Mouse (Mus musculus) heart, postnatal 4 days (tissue): Measurements from ENCODE around the gene Slc7a6. TPM values are rescaled to one million over a fixed set of nuclear protein-coding genes. Genes with fewer than 3 reads are reported as not detected.
A peak's percentile ranks its signal among the peaks of the same experiment; 100 is the strongest.

Experiments
- DNase-seq: peaks from one replicate; pipeline ENCODE4 v3.0.0; 2021
- total RNA-seq, 2 experiments: library from RNA; stranded (reverse); gene quantifications; 2 replicates each; pipeline ENCODE4 v1.2.3; 2021

The Slc7a6 gene
- total RNA-seq: 10 to 100 TPM; 17.1 to 18.9 TPM

- DNase-seq: peak; percentile 85
These were observed at the start of gene Slc7a6 for GRCm38 (mm10) chr8:106168356-106169016. Gene Slc7a6 (plus strand): TSS chr8:106168857.

DNA sequence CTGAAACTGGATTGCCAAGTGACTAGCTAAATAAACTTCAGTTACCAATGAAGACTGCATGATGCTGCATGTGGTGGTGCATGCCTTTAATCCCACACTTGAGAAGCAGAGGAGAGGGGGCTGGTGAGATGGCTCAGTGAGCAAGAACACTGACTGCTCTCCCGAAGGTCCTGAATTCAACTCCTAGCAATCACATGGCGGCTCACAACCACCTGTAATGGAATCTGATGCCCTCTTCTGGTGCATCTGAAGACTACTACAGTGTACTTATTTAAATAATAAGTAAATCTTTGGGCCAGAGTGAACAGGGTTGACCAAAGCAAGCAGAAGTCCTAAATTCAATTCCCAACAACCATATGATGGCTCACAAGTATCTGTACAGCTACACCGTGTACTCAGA, 45.2 kb upstream of the Slc7a6 start:
- DNase-seq: no peak

GRCm38 (mm10) chr8:106126055-106126454, 42.6 kb upstream of the Slc7a6 start:
- DNase-seq: no peak

- DNase-seq: no peak
These were observed 41.6 kb upstream of the Slc7a6 start for GRCm38 (mm10) chr8:106127054-106127453.

DNA sequence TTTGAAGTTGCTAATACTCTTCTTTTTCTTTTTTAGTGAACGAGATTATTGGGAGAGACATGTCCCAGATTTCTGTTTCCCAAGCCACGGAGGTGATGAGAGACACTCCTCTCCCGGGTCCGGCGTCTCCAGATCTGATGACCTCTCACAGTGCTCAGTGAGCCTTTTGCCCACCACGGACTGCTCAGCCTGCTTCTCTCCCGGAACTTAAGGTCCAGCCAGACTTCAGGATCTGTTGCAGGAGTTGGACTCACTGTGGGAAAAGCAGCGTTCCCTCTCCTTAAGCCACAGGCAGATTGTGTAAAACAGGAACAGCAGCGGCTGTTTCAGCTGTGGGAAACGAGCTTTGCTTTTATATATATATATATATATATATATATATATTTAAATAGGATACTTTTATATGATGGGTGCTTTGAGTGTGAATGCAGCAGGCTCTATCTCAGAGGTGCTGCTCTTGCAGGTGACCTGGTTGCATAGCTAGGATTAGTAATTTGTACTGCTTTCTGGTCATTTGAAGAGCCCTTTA, 40.7 kb upstream of the Slc7a6 start:
- peak; percentile 19 for DNase-seq

DNA sequence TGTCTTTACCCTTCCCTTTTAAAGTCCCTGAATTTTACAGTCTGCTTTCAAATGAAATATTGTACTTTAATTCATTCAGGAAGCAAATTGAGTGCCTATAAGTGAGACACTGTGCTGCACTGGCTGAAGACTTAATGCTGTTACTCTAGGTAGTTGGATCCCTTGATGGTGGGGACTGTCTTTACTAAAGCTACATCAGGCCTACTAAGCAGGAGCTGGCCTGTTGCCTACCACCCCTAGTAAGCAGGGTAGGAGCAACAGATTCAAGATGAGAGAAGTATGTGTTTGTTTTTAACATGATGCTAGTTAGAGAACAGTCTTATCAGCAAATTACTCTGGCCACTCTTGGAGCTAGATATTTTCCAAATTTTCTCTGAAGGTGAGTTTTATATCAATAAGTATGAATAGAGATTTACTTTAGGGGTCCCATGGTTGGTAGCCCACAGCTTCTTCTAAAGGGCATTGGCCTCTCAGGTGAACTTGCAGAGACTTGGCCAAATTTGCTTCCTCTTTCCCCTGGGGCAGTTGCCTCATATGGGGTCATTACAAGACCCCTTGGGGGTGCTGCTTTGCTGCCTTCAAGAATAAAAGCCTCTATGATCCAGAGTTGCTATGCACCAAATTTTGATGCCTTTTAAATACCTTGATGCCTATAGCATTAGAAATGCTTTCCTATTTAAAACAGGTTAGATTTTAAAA, 39.3 kb upstream of the Slc7a6 start:
- no peak for DNase-seq

GRCm38 (mm10) chr8:106129997-106130396, 38.7 kb upstream of the Slc7a6 start:
- no peak for DNase-seq

GRCm38 (mm10) chr8:106130505-106130904, 38.2 kb upstream of the Slc7a6 start:
- no peak for DNase-seq

GRCm38 (mm10) chr8:106131021-106131420, 37.6 kb upstream of the Slc7a6 start:
- DNase-seq: no peak

DNA sequence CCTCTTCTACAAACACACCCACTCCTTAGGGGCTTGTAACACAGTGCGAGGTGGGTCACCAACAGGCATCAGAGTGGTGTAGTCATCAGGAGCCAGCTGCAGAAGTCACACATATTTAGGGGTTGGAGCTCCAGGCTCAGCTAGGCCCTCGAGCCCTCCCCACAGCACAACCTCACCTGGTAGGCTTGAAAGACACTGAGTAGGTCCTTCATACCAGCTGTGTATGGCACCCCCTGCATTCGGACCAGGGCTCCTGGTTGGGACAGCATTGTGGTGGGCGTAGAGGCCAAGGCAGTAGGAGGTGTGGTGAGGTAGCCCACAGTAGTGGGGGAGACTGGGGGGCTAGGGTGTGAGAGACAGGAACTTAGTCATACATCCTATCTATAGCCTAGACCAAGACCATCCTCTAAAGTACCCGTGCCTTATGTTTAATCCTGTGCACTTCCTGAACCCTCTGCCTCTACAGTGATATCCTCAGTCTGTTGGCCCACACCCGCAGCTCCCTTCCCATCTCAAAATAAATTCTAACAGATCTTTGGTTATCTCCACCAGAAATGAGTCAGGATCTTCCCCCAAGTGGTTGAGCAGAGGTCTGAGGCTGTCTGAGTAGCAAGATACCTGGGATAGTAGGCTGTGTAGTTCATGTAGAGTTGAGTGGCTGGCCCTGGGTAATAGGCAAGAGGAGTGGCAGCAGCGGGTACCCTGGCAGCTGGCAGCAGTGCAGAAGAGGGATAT, 37.0 kb upstream of the Slc7a6 start:
- no peak for DNase-seq

DNA sequence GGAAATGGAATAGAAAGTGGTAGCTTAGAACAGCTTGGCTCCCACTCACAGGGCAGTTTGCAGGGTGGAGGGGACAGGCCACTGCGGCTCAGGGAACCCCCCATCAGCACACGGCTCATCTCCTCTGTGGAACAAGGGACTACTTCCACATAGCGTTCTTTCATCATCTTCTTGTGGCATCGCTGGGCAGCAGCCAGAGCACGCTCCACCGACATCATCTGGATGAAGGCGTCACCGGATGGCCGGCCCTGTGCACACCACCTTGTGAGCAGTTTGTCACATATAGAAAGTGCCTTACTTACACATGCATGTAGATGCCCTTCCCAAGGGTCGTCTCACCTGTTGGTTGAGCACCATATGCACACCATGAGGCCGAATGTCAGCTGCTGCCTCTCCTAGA, 36.3 kb upstream of the Slc7a6 start:
- DNase-seq: no peak

DNA sequence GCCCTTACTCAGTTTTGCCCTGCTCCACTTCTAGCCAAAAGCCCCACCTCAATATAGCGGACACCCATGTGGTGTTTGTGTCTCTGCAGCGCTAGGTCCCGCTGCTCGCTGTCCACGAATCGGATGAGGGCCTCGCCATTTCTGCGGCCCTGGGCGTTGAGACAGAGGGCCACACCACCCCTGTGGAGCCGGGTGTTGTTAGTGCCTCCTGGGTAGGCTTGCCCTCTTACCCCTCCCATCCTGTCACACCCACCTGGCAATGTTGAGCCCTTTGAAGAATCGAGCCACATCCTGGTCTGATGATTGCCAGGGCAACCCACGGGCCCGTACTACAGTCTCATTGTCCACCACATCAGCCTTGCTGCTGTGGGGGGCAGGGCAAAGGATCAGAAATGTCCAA, 35.1 kb upstream of the Slc7a6 start:
- no peak for DNase-seq

DNA sequence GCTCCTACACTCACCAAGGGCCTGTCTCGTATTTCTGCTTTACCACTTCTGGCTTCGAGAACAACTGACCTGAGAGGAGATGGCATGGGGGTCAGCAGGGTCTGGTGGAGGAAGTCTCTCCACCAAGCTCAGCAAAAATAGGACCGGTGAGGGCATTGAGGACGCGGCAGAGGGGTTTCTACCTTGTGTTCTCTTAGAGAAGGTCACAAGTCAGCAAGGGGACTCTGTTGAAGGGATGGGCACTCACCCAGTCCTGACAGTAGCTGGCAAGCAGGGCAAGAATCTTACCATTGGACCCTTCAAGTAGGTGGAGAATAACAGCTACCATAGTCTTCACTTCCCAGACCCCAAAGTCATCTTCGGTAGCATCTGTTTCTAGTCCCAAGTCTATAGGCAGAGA, 34.7 kb upstream of the Slc7a6 start:
- DNase-seq: no peak

DNA sequence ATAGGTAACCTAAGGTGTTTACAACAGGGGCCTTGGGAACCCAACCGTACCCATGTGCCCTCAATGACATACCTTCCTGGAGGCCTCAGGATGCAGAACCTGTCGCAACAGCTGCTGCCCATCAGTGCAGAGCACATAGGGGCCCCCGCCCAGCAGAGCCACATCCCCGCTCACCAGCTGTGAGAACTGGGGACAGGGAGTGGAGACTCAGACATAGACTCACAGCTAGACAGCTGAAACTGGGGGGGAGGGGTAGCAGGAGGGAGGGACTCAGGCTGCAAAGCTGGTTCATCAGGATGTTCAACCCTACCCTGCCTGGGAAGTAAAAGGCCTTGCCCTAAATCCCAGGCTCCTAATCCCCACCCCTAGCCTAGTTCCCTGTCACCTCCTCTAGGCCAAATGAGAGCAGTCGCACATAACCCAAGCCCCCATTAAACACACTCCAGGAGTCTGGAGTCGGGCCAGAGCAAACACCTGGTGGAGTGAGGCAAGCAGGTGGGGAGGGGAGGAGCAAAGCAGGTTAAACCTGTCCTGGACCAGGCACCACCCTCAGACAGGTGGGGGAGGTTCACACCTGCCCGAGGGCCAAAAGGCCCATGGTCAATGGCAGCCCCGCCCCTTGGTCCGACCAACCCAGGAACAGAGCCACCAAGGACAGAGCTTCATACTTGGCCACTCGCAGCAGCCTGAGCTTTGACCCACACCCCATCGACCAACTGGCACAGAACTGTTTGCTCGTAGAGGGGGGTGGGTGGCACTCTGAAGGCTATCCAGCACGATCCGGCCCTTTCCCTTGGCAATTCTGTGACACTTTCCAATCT, 33.7 kb upstream of the Slc7a6 start:
- no peak for DNase-seq

DNA sequence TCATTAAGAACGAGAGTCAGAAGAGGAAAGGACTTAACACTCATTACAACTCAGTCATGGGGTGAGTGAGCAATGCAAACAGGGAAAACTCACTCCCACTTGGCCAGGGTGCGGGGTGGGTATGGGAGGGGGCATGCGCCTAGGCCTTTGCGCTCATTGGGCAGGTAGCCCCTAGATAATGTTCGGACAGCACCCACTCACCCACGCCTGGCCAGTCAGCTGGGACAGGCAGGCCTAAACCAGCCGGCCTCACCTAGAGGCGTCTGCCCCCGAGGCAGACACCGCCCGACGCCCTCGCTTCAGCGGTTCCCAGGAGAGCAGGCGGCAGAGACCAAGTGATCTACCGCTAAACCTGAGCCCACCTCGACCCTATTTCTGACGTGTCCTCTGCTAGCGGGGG, 33.0 kb upstream of the Slc7a6 start:
- no peak for DNase-seq

- DNase-seq: peak; percentile 54
These were observed 32.2 kb upstream of the Slc7a6 start, which contains the start of gene Esrp2 for GRCm38 (mm10) chr8:106136156-106137130. Gene Esrp2 (minus strand): TSS chr8:106136974.

DNA sequence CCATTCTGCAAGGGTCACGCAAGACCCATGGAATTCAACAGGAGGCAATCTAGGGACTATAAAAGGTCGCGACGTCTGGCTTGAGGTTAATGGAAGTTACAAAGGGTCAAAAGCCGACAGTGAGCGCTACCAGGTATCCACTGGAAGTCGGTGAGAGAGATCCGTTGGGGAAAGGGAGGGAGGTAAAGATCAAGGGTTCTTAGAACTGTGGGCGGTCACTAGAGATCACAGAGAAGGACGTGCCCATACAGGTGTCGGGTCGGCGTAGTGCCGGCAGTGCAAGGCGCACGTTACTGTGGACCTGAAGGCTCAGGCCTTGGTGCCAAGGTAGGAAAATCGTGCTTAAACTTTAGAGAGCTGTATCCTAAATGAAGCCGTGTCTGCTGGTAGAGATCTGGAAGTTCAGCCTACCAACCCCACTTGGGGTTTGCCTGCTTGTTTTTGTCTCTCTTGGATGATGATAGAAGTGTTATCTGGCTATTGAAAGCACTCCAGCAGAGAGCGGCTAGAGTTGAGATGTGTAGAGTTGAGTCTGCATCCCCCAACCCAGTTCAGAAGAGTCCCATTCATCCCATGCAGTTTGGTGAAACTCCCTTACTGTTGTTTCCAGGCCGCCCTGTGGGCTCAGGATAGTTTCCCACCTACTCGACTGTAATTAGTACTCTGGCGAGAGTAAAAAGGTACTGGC, 31.3 kb upstream of the Slc7a6 start:
- no peak for DNase-seq

- DNase-seq: peak; percentile 65
These were observed 30.7 kb upstream of the Slc7a6 start for GRCm38 (mm10) chr8:106137906-106138477.

- DNase-seq: no peak
These were observed 30.0 kb upstream of the Slc7a6 start for GRCm38 (mm10) chr8:106138616-106139015.

GRCm38 (mm10) chr8:106140191-106140590, 28.5 kb upstream of the Slc7a6 start:
- no peak for DNase-seq
